Mouse (Mus musculus) c-Kit-negative CD71-positive TER-119-positive erythroid progenitor cells, embryonic 14.5 days (primary cell): Measurements from ENCODE around the gene Epb41l2.

ENCODE experiments used
- DNase-seq: peaks from one replicate; pipeline ENCODE4 v3.0.0-alpha.2; 2013; ENCODE audit warnings: low read depth, low spot score

The Epb41l2 gene

DNA sequence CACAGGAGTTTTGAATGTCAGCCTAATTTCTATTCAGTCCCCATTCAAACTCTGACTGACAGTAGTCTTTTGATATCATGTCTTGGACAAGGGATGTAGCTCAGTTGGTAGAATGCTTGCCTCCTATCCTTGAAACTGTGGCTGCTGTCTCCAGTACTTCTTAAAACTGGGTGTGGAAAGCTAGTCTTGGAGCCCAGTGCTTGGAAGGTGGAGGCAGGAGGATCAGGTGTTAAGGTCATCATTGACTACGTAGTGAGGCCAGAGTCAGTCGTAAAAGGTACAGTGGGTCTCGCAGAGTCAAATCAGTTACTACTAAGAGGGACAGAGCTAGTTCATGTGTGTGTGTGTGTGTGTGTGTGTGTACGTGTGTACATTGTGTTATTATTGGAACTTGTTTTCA, 39.4 kb downstream of the Epb41l2 start:
- DNase-seq = no peak

DNA sequence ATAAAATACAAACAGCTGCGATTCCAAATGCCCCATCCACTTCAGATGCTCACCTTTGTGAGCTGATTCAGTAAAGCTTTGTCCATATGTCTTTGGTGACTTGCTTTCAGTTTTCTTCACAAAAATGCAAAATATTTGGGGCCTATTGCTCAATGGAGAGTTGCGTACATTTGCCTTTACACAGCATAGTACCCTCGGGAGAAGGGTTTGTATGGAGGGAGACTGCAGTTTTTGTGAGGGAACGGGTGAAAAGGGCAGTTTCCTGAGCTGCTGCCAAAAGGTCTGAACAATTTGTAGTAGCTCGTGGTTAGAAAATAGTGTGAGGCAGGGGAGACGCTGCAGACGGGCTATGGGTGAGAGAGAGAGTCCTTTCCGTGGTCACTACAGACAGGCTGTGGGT, 40.5 kb downstream of the Epb41l2 start:
- no peak for DNase-seq

DNA sequence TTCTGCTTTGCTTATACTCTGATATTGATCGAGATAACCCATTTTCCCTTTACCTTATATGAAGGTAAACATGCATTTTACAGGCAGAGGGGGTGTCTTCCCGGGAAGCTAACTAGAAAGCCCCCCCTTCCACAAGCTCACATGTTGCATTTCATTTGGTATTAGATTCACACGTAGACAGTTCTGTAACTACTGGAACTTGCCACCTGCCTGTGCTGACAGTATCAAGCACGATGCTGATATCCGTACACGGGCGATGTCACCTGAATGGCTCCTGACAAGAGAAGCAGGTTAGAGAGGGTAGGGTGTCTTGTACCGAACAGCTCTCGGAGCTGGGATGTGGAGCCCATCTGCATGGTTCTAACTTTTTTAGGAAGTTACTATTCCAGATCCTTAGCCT, 41.0 kb downstream of the Epb41l2 start:
- no peak for DNase-seq

DNA sequence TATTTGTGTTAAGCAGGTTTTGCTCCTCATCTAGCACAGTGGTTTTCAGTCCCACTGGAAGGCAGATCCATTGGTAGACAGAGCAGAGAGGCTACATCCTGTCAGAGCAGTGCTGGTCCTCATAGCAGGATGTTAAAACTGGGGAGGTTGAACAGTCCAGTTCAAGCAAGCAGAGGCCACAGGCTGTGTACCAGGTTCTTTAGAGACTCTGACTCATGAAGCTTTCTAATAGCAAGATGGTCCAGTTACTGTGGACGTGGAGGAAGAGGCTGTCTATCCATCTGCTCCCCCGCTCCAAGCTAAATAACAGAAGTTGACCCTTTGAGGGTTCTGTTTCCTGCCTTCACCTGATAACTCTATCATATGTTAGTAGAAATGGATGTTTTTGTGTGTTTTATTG, 41.8 kb downstream of the Epb41l2 start:
- DNase-seq = no peak

DNA sequence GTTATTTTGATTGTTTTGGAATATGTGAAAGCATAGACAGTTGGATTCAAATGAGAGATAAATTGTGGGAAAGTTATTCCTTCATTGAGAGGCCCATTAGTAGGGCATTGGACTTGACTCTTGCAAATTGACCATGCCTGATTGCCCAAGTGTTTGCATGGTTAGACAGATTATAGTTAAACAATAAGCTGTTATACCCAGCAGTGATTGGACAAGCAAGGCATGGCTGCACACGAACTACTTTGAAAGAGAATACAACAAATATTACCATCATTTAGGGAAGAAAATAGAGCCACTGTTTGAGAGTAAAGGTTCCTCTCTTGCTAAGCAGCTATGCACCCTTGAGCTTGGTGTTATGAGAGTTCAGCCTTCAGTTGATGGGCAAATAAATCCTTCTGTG, 43.3 kb downstream of the Epb41l2 start:
- DNase-seq = no peak

DNA sequence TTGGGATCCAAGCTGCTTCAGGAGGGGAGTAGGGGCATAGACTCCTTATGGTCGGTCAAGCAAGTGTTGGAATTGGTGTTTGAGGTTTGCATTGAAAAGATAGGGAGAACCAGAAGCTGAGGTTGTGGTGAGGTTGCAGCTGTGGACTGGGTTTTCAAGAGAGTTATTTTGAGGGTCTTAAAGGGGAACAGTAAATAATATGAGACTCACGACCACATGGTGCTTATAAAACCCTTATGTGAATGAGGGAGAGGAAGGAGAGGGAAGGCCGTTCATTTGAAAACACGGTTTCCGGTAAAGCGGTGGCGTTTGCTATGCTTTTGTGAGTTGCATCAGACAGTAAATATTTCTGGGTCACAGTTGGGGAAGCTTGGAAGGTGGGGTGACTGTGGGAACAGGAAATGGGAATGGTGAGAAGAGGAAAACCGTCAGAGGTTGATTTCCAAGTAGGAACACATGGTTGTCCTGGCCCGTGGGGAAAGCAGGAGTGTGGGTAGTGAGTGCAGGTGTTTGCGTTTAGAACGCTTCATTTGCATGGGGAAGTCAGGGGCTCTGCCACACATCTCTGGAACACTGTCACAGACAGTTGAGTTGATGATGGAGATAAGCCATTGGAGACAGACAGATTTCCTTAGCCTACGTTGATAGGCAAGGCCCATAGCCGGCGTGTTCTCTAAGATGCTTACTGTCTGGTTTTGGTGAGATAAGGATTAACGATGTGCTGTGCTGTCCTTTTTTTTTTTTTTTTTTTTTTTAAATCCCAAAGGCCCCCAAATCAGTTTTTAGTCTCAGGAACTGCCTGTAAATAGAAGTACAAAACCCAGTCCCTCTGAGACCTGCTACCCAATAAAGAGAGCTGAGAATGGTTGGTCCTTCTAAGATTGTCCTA, 44.5 kb downstream of the Epb41l2 start:
- DNase-seq = no peak

DNA sequence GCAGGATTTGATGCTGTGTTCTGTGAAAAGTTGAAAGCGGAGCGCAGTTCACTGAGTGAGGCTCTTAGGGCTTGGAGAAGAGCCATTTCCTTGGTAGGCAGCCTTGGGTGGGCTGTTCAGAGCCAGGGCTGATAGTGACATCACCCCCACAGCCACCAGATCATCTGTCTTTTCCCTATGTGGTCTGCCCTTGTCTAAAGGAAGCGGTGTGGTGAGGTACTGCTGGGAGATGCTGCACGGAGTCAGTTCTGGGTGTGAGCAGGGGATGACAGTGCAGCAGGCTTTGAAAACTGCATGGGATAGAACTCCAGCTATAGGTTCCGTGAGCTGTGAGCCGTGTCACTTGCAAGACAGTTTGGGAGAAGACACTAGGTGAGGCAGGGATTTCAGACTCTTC, 45.1 kb downstream of the Epb41l2 start:
- DNase-seq = no peak

DNA sequence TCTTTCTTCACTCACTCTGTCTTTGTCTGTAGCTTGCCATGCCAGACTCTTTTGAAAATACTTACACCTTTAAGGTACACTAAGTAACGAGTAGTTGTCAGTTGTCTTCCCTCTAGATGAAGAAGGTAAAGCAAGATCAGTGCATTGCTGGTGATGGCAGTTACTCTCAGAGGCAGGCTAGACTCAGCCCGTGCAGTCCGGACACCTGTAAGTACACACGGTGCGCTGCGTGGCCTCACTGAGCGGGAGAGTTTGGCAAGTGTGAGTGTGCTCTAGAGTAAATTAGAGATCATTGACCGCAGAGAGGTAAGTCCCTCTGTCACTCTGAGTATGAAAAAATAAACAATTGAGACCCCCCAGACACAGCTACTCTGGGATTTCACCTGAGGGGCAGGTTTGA, 46.0 kb downstream of the Epb41l2 start:
- DNase-seq = no peak

DNA sequence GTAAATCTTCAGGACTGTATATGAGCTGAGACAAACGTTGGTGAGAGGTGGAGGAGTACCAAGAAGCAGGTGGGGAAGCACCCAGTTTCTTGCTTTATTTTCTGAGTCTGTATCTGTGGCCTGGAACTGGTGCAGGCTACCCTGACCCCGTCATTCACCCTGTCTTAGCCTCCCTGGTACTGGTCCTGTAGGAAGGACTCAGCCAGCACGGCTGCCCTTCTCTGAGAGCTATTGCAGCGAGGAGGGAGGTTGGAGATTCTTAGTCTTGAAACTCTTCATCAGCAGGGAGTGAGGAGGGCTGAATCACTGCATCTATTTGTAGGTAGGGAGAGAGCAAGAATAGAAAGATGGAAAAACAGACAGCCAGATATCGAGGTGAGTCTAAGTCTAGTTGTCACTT, 47.1 kb downstream of the Epb41l2 start:
- no peak for DNase-seq

DNA sequence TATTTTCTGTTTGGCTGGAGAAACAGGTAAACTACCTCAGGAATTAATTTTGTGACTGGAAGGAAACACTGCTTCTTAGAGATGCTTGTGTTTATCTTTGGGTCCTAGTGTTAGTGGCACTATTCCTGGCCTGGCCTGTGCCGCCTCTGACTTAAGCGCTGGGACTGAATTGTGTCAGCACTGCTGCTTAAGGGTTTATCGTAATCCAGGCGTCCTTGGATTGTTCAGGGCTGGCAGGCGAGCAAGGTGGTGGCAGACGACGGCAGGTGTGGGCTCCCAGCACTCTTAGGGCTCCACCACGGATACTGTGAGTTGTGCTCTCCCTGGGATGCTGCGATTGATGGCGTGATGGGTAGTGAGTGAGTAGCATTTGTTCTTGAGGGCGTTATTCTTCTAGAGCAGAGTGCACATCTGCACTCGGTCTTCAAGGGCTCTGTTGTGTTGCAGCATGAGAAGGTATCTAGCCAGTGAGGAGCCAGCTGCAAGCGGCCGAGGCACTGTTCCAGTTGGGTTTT, 48.6 kb downstream of the Epb41l2 start:
- no peak for DNase-seq

DNA sequence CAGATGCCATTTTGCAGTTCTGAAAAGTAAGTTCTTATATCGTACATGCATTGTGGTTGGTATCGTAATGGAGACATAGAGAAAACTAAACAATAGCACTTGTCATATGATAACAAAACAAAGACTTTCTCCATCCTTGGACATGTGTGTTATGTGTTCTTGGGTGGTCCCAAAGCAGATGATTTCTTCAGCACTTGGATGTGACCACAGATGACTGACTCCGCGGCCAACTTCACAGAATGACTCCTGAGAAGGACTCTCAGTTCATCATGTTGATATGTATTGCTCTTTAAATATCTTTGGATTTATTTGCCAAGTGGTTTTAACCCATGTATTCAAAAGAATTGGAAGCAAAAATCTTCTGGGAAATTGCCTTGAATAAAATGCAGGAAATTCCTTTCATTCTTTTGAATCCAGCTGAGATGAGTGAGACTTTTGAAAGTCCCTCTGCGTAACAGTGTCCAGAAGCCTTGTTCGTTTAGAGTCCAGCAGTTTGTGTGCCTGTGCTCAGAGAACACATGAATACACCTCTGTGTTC, 52.3 kb downstream of the Epb41l2 start:
- DNase-seq = no peak

DNA sequence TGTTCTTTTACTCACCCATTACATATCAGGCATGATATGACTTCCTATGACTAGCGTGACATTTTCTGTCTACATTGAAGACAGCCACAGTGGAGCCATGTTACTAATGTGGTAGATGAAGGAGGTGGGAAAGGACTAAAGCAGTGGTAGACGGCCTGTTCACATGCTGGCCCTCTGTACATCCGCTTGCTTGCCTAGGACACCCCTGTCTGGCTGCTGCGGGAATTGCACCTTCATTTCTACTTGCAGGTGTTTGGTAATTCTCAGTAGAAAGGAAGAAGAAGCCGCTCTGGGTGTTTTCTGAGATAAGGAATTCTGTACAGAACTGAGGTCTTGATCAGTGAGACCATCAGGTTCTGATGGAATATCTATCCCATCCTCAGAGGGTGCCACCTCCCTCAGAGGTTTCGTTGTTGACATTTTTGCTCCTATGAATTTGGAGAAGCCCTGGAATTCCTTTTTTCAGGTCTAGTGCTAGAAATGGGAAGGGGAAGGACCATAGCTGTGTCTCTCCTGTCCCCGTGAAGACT, 55.7 kb downstream of the Epb41l2 start:
- DNase-seq = no peak

DNA sequence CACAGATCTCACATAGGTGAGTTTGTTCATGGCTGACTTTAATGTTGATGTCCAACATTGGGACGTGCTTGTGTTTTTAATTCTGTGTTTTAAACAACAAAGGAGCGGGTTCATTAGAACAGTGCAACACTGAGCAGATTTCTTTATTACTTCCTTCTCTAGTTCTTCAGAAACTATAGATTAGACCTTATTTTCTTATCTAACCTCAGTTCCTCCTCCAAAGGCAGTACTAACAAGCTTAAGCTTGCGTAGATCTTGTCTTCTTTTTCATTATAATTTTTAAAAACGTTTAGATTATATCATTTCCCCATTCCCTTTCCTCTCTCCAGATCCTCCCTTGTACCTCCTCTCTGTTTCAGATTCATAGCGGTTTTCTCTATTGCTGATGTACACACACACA, 57.1 kb downstream of the Epb41l2 start:
- DNase-seq = no peak

DNA sequence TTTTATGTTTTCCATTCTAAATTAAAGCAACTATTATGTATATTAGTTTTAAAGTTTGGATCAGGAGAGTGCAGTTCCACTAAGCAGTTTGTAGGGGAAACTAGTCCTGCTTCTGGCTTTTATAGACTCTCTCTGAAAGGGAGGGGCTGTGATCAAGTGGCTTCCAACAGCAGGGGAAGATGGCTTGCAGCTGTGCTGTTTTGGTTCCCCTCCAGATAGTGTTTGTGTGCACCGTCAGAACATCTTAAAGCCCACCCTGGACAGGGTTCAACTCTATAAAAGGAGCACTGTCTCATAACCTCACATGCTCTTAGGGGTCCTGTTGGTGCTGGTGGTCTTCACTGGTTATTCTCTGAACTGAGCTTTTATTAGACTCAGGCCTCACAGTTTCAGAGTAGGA, 66.5 kb downstream of the Epb41l2 start:
- DNase-seq = no peak

DNA sequence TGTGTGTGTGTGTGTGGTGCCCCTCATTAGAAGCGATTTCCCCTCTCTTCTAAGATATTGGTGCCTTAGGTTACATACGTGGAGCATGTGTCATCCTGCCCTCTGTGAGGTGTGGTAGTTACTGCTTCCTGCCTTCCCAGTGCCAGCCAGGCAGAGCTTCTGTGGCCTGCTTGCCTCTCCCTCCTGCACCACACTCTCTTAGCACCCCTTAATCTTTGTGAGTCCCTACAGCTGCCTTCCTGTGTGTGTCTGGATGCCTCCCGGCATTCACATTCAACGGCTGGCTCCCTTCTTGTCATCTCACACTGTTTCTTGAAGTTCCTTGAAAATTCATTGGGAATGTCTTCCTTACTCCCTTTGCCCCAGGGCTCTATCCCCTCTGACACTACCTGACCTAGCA, 67.2 kb downstream of the Epb41l2 start:
- DNase-seq = no peak

DNA sequence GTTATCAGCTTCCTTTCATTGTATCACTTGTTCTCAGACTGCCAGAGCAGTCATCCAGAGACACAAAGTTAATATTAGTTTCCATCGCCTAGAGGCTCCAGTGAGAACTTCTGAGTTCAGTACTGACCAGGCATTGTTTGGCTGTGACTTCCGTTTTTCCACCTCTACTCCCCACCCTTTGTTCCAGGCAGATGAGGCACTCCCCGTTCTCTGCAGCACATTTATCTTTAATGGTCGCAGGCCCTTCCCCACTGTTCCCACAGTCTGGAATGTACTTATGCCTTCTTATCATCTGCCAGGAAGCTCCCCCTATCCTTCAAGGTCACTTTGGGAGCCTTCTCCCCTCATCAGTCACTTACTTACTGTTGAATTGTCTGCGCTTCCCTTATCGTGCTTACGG, 67.9 kb downstream of the Epb41l2 start:
- no peak for DNase-seq

DNA sequence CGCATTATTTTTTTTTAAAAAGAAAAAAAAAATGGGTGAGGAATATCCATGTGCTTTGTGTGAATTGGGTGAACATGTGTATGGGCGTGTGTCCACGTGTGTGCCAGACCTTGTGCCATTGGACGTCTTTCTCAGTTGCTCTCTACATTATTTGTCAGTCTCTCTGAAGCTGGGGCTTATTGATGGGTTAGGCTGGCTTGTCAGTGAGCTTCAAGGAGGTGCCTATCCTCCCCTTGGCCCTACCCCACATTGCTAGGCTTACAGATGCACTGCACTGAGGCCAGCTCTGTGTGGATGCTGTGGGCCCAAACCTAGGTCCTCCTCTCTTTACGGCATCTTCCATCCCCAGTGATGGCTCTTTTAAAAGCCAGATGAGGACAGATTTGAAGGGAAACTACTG, 69.1 kb downstream of the Epb41l2 start:
- DNase-seq = no peak

DNA sequence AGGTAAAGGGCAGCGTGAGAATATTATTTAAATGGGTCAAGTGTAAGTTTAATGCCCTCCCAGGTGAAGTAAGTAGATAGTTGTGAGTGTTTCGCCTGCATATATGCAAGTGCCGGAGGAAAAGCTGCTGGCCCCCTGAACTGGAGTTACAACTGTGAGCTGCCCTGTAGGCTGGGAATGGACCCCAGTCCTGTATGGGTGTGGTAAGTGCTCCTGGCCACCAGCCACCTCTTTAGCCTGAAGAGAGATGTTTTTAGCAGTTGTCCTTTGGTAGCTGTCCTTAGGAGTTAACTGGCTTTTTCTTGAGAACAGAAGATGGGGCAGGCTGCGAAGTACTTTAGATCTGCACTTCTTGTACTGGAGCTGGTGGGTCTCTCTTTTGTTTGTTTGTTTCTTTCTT, 69.7 kb downstream of the Epb41l2 start:
- no peak for DNase-seq

DNA sequence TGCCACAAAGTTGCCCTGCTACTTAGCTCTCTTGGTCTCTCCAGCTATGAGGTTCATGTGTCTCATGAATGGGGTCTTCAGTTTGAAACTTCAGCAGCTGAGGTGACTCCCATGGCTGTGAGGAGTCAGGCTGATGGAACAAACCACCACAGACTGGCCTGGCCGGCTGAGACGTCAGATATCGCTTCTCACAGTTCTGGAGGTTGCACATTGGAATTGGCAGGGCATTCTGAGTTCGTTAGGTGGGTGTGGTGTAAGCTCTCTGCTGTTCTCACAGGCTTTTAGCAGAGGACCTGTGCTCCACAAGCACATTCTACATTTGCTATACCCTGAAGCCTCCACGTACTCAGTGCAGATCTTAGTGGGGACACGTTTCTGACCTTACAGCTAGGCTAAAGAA, 71.3 kb downstream of the Epb41l2 start:
- DNase-seq = no peak

DNA sequence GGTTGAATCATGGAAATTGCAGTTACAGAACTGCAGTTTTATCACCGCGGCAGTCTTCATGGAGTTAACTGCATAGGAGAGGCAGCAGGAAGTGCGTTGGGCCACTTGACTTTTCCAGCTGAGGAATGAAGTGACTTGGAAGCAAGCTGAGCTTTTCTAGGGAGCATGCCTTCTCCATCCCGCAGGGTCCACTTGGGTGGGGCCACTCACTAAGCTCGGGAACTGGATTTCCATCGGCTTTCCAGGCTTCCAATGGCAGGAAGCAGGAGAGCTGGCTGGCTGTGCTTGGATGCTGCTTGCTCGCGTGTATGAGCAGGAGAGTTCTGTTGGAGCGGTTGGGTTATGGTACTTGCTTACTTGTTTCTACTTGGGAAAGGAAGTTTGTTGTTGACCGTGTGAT, 72.8 kb downstream of the Epb41l2 start:
- DNase-seq = no peak

DNA sequence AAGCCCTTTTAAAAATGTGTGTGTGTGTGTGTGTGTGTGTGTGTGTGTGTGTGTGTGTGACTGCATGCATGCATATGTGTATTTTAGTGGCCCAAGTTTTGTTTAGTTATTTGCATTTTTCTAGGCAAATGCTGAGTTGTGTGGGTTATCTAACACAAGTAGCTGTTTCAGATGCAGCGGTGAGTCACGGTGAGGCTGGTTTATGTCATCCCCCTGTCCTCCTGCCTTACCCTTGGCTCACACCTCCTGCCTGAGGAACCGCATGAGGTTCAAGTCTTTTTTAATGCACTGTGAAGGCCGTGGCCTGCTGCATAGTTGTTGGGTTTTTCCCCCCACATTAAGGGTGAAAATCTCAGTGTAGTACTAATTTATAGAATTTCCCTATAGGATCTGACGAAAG, 73.3 kb downstream of the Epb41l2 start:
- no peak for DNase-seq

DNA sequence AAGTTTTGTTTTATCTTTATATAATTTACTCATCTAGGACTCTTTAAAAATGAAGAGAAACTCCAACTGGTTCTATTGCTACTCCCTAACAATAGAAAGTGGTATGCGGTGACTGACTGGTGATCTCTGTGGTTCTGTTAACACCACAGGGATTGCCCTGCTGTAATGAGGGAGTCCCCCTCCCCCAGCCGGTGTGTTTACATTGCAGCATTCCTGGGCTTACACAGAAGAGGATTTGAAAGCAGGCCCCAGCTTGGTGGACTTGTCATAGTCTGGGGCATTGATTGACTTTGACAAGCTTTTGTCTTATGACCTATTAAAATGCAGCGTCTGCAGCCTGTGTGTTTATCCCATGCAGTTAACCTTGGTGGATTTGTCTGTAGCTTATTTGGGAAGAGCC, 73.9 kb downstream of the Epb41l2 start:
- DNase-seq = no peak

DNA sequence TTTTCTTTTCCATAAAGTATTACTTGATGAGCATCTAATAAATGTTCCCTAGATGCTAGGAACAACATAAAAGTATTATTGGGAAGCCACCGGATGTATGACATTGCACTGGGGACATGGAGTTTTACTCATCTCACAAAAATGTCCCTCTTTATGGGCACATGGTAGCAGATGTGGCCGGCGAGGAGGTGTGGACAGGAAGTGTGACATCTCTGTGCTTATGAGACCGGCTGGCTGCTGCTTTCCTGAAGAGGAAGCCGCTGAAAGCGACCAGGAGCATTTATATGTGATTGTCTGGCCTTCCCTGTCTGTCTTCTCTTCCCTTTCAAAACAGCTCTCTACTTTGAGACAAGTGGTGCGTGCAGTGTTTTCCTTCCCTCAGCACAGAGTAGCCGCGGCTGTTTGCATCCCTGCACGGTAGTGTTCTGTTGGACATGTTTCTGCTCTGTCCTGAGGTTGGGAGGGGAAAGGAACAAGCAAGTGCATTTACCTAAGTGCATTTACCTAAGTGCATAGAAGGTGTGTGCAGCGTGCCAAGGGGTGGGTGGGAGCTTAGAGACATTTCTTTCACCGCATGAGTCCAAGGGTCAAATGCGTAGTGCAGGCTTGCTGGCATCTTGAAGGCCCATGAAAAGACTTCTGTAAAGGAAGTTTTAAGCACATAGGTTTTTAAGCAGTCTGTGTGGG, 74.9 kb downstream of the Epb41l2 start:
- DNase-seq = no peak
